Mouse (Mus musculus) gonadal fat pad, adult 2 months (tissue): ENCODE data around the gene Asb16. TPM values are rescaled to one million over a fixed set of nuclear protein-coding genes. Genes with fewer than 3 reads are reported as not detected.

ENCODE experiments used
- polyA plus RNA-seq: library from polyadenylated mRNA; depleted of rRNA; stranded (reverse); fragments of >200 nt; gene quantifications from 2 replicates; pipeline ENCODE4 v1.2.3, GENCODE M21; 2012; rRNA removed

The Asb16 gene
- polyA plus RNA-seq, 1 experiment = 0.88 TPM

Other genes starting within 250 kb of the Asb16 start
- gene Mpp3, start 240.3 kb upstream of the Asb16 start, polyA plus RNA-seq = 23.2 and 37.9 TPM in 2 replicates
- 88.9 and 100.0 TPM in 2 replicates for gene Cd300lg, start 227.2 kb upstream of the Asb16 start, polyA plus RNA-seq
- 54.0 and 78.5 TPM in 2 replicates for gene Mpp2, start 180.2 kb upstream of the Asb16 start, polyA plus RNA-seq
- 79.7 and 91.5 TPM in 2 replicates for gene Ppy, start 167.4 kb upstream of the Asb16 start, polyA plus RNA-seq
- gene Pyy, start 160.9 kb upstream of the Asb16 start, polyA plus RNA-seq = 0.73 and 0.82 TPM in 2 replicates
- gene Nags, start 123.2 kb upstream of the Asb16 start, polyA plus RNA-seq = 1.3 and 2.4 TPM in 2 replicates
- 19.6 and 21.1 TPM in 2 replicates for gene Tmem101, start 112.3 kb upstream of the Asb16 start, polyA plus RNA-seq
- gene Lsm12, start 83.4 kb upstream of the Asb16 start, polyA plus RNA-seq = 30.7 and 35.3 TPM in 2 replicates
- gene G6pc3, start 79.1 kb upstream of the Asb16 start, polyA plus RNA-seq = 130 and 136 TPM in 2 replicates
- gene Hdac5, start 38.6 kb upstream of the Asb16 start, polyA plus RNA-seq = 75.4 and 75.5 TPM in 2 replicates
- 1.0 and 1.1 TPM in 2 replicates for gene BC030867, start 19.9 kb upstream of the Asb16 start, polyA plus RNA-seq
- gene Tmub2, start 16.2 kb downstream of the Asb16 start, polyA plus RNA-seq = 58.8 and 66.7 TPM in 2 replicates
- 32.9 and 33.9 TPM in 2 replicates for gene Atxn7l3, start 27.9 kb downstream of the Asb16 start, polyA plus RNA-seq
- gene Ubtf, start 51.0 kb downstream of the Asb16 start, polyA plus RNA-seq = 27.5 and 36.5 TPM in 2 replicates
- gene Slc4a1, start 97.5 kb downstream of the Asb16 start, polyA plus RNA-seq = 0.35 and 0.36 TPM in 2 replicates
- gene Rundc3a, start 124.7 kb downstream of the Asb16 start, polyA plus RNA-seq = 0.95 and 1.1 TPM in 2 replicates
- 297 and 389 TPM in 2 replicates for gene Slc25a39, start 139.2 kb downstream of the Asb16 start, polyA plus RNA-seq
- gene Grn, start 161.6 kb downstream of the Asb16 start, polyA plus RNA-seq = 205 and 301 TPM in 2 replicates
- gene Fam171a2, start 178.9 kb downstream of the Asb16 start, polyA plus RNA-seq = 35.5 and 51.3 TPM in 2 replicates
- gene Itga2b, start 201.4 kb downstream of the Asb16 start, polyA plus RNA-seq = 18.0 and 20.6 TPM in 2 replicates